Mouse (Mus musculus): ENCODE data around the gene Atp6v0a4.

Atp6v0a4 gene

GRCm38 (mm10) chr6:38124882-38125281 lies 496 bp upstream of the Atp6v0a4 start:
- DNase-seq (ENCODE audit: low read depth, low spot score) = no peak

GRCm38 (mm10) chr6:38123471-38124206 lies 747 bp downstream of the Atp6v0a4 start:
- no peak for DNase-seq (ENCODE audit: low read depth, low spot score)

GRCm38 (mm10) chr6:38122791-38123190 lies 1.6 kb downstream of the Atp6v0a4 start:
- no peak for DNase-seq (ENCODE audit: low read depth, low spot score)

- no peak for DNase-seq (ENCODE audit: low read depth, low spot score)
These were observed 2.5 kb downstream of the Atp6v0a4 start for GRCm38 (mm10) chr6:38121843-38122242.

GRCm38 (mm10) chr6:38120681-38121371 lies 3.6 kb downstream of the Atp6v0a4 start:
- DNase-seq (ENCODE audit: low read depth, low spot score) = no peak

- no peak for DNase-seq (ENCODE audit: low read depth, low spot score)
These were observed 6.0 kb downstream of the Atp6v0a4 start for GRCm38 (mm10) chr6:38118341-38118740.

- no peak for DNase-seq (ENCODE audit: low read depth, low spot score)
These were observed 8.1 kb downstream of the Atp6v0a4 start for GRCm38 (mm10) chr6:38116107-38116770.

GRCm38 (mm10) chr6:38110859-38111258 lies 13.5 kb downstream of the Atp6v0a4 start:
- DNase-seq (ENCODE audit: low read depth, low spot score) = no peak

GRCm38 (mm10) chr6:38109871-38110270 lies 14.5 kb downstream of the Atp6v0a4 start:
- DNase-seq (ENCODE audit: low read depth, low spot score) = no peak

- DNase-seq (ENCODE audit: low read depth, low spot score) = no peak
These were observed 15.1 kb downstream of the Atp6v0a4 start, which contains the start of gene Tmem213 for GRCm38 (mm10) chr6:38109160-38109795. Tmem213 (plus strand) TSS chr6:38109255.

GRCm38 (mm10) chr6:38108449-38108848 lies 15.9 kb downstream of the Atp6v0a4 start:
- no peak for DNase-seq (ENCODE audit: low read depth, low spot score)

- no peak for DNase-seq (ENCODE audit: low read depth, low spot score)
These were observed 18.5 kb downstream of the Atp6v0a4 start for GRCm38 (mm10) chr6:38105924-38106323.

GRCm38 (mm10) chr6:38103775-38104174 lies 20.6 kb downstream of the Atp6v0a4 start:
- DNase-seq (ENCODE audit: low read depth, low spot score) = no peak

- DNase-seq (ENCODE audit: low read depth, low spot score) = no peak
These were observed 22.1 kb downstream of the Atp6v0a4 start for GRCm38 (mm10) chr6:38102216-38102795.

GRCm38 (mm10) chr6:38096961-38097370 lies 27.4 kb downstream of the Atp6v0a4 start:
- no peak for DNase-seq (ENCODE audit: low read depth, low spot score)

GRCm38 (mm10) chr6:38094701-38095100 lies 29.7 kb downstream of the Atp6v0a4 start:
- no peak for DNase-seq (ENCODE audit: low read depth, low spot score)

GRCm38 (mm10) chr6:38092539-38092938 lies 31.8 kb downstream of the Atp6v0a4 start:
- DNase-seq (ENCODE audit: low read depth, low spot score) = no peak

GRCm38 (mm10) chr6:38087242-38088026 lies 37.0 kb downstream of the Atp6v0a4 start:
- no peak for DNase-seq (ENCODE audit: low read depth, low spot score)

GRCm38 (mm10) chr6:38083204-38083603 lies 41.2 kb downstream of the Atp6v0a4 start:
- DNase-seq (ENCODE audit: low read depth, low spot score) = no peak

- DNase-seq (ENCODE audit: low read depth, low spot score) = no peak
These were observed 42.6 kb downstream of the Atp6v0a4 start for GRCm38 (mm10) chr6:38081727-38082341.
